Mouse (Mus musculus): ENCODE measurements at regions not wholly inside any gene's neighbourhood (a gene's known extent, or its start where the extent isn't known, plus 50 kb on each side); places are given as distances from the start of the nearest gene placed in this dataset.
"Not testable (repeated sequence)": the region's sequence is repeated elsewhere in the genome, so short reads cannot be mapped to it uniquely, and the experiment has no call there.

- in situ Hi-C loops (cut with MboI, MseI) = not testable (repeated sequence)
These were observed 78.5 kb downstream of the 1700010I14Rik start for GRCm38 (mm10) chr17:9066633-9067032.

- in situ Hi-C loops (cut with MboI, MseI) = no loop called here
These were observed 80.9 kb downstream of the 1700010I14Rik start for GRCm38 (mm10) chr17:9068859-9069602.

DNA sequence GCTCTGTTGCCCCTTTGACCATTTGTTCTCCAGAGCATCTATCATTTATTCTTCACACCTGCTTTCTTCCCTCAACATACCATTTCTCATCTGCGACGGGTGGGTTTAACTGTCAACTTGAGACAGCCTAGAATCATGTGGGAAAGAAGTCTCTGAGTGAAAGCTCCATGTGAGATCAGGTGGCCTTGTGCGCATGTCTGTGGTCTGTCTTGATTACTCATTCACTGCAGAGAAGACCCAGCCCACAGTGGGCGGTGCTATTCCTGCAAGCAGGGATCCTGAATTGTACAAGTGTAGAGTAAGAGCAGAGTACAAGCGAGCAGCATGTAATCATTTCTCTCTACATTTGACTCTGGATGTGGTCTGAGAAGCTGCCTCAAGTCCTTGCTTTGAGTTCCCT, 95.5 kb downstream of the 1700010I14Rik start:
- in situ Hi-C loops (cut with MboI, MseI) = no loop called here

- in situ Hi-C loops (cut with MboI, MseI) = no loop called here
These were observed 139.7 kb downstream of the 1700010I14Rik start for GRCm38 (mm10) chr17:9127866-9128265.

DNA sequence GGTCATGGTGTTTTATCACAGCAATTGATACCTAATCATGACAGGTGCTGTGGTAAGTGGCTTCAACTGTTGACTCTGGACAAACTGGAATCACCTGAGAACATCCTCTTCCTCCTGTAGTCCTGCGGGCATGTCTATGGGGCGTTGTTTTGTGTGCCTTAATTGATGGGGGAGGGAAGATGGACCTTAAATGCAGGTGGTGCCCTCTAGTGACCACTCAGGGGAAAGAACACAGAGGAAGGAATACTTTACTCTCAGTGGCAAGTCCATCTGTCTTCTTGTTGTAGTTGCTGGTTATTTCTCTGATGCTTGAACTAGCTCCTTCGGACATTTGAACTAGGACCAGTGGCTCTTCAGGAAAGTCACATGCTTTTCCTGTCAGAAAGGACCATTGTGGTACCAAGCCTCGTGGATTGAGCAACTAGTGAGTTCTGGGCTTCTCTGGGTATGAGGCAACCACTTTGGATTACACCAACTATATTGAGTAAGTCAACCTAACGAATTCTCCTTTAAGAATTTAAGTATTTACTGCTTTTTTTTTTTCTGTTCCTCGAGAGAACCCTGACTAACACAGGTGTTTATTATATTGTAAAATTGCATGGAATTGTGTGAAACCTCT, 157.6 kb downstream of the 1700010I14Rik start:
- in situ Hi-C loops (cut with MboI, MseI) = no loop called here

GRCm38 (mm10) chr17:9150654-9151053, 162.5 kb downstream of the 1700010I14Rik start:
- in situ Hi-C loops (cut with MboI, MseI) = loop anchor here in 1 of 2 experiments (10.0 kb wide), 1 partner anchor 1386 kb away; no protein-coding TSS in a partner anchor

DNA sequence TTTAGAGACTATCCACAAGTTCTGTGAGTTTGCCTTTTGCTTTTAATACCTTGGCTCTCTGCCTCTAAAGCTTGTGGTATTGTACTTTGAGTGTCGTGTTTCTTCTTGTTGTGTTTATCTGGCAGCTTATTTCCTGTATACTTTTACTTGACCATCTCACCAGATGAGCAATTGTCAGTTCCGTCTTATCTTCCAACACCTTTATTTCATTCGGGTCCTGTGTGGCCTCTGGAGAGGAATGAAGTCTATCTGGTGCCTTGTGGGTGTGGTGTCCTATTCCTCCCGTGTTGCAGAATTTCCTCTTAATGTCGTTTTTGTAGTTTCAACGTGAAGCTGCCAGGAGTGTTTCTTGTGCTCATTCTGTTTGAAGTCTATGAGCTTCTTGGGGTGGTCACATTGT, 174.0 kb downstream of the 1700010I14Rik start:
- in situ Hi-C loops (cut with MboI, MseI) = no loop called here

DNA sequence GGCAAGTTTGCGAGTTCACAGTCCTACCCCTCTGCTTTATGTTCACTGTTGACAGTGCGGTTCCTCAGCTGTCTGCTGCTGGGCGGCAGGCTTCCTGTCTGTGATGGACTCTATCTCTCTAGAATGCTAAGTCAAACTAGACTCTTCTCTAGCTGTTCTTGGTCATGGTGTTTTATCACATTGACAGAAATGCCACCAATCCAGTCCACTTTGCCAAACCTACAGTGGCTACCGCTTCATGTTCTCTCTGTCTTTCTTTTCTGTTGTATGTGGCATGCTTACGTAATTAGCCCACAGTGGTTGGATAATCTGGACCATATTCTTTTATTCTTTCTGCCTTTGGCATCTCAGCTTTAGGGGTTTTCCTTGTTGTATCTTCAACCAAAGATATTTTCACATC, 174.5 kb downstream of the 1700010I14Rik start:
- in situ Hi-C loops (cut with MboI, MseI) = no loop called here

DNA sequence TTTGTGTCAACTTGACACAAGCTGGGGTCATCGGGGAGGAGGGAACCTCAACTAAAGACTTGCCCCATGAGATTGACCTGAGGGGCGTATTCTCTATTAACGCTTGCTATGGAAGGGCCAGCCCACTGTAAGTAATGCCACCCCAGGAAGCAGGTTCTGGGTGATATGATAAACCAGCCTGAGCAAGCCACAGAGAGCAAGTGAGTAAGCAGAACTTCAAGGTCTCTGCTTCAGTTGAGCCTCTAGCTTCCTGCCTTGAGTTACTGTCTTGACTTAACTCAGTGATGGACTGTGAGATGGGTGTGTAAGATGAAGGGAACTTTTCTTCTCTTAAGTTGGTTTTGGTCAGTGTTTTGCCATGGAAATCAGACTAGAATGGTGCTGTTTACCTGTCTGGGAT, 175.2 kb downstream of the 1700010I14Rik start:
- in situ Hi-C loops (cut with MboI, MseI) = no loop called here

- in situ Hi-C loops (cut with MboI, MseI) = no loop called here
These were observed 176.4 kb downstream of the 1700010I14Rik start for GRCm38 (mm10) chr17:9164501-9164900.

DNA sequence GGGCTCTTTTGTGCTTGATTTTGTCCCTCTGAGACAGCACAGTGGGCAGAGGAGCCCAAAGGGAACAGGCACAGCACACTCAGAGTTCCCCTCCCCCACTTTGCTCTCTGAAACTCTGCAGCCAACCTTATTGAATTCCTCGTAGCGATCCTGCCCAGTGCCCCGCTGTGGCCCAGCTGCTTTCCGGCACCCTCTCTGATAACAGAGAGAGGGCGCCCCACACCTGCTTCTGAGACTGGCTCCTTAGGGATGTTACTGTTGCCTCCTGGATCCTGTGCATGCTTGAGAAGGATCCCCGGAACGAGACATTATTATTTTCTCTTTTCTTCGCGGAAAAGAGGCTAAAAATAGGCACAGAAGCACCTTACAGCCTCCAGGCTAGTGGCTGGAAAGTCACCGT, 179.0 kb downstream of the 1700010I14Rik start:
- in situ Hi-C loops (cut with MboI, MseI) = no loop called here

- in situ Hi-C loops (cut with MboI, MseI) = no loop called here
These were observed 179.6 kb downstream of the 1700010I14Rik start for GRCm38 (mm10) chr17:9167571-9168201.

DNA sequence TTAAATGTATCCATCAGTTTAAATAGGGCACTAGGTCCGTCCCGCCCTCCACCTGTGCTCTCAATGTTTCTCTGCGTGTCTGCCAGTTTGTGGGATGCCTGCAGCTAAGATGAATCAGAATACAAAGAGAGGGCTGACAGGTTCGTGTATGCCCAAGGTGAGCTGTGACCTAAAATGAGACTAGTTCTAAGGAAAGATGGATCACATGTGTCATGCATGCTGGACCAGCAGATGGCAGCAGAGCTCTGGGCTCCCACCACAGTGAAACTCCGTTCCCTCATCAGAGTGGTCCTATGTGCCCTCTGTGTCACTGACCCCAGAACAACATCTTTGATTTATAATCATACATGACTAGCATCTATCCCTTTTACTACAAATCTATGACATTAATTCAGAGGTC, 180.3 kb downstream of the 1700010I14Rik start:
- in situ Hi-C loops (cut with MboI, MseI) = no loop called here

DNA sequence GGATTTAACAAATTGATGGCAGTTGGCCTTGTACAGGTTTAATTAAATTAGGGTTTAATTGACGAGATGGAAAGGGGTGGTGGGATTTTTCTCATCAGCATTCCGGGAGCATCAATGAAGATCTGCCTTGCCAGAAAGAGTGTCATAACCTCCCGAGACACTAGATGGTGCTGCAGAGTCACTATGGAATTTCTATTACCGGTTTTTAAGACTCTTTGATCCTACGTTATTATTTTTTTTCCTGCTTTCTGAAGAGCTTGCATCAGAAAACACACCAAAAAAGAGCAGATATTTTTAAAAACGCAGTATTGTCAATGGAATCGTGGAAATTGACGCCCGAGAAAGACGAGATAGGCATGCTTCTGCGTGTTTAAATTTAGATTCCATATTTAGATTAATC, 181.2 kb downstream of the 1700010I14Rik start:
- in situ Hi-C loops (cut with MboI, MseI) = no loop called here

GRCm38 (mm10) chr17:9197160-9197559, 209.0 kb downstream of the 1700010I14Rik start:
- in situ Hi-C loops (cut with MboI, MseI) = no loop called here

DNA sequence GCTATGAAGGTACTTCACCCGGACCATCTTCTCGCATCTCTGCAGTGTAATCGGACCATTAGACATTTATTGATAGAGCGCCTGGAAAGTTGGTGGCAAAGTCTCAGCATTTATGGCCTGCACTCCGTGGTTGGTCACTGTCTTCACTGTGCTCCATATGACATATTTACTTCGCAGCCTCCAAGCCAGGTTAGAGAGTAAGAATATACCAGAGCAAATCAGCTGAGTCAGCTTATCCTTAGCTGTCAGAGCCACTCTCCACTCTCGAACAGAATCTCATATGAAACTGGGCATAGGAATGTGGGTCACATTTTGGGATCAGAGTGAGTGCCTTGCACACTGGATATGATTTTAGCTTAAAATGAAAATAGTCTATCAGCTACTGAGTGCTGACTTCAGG, 212.3 kb downstream of the 1700010I14Rik start:
- in situ Hi-C loops (cut with MboI, MseI) = no loop called here

GRCm38 (mm10) chr17:9202496-9202895, 214.4 kb downstream of the 1700010I14Rik start:
- in situ Hi-C loops (cut with MboI, MseI) = no loop called here

DNA sequence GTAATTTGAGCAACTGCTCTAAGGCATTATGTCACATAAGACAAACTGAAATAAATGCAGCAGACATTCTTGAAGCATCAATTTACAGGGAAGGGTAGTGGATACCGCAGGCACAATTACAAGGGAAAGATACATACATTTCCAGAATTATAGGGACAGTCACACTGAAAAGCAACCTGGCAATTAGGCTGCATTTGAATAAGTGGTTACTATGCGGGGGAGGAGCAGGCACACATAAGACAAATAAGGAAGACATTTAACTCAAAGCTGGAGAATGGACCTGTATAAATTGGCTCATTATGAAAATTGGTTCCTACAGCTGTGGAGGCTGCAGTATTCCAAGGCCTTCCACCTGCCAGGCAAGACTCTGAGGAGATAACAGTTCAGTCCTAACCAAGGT, 211.2 kb upstream of the Gm17728 start:
- in situ Hi-C loops (cut with MboI, MseI) = no loop called here

GRCm38 (mm10) chr17:9223097-9223496, 198.8 kb upstream of the Gm17728 start:
- in situ Hi-C loops (cut with MboI, MseI) = no loop called here

GRCm38 (mm10) chr17:9227872-9228575, 193.8 kb upstream of the Gm17728 start:
- in situ Hi-C loops (cut with MboI, MseI) = no loop called here

DNA sequence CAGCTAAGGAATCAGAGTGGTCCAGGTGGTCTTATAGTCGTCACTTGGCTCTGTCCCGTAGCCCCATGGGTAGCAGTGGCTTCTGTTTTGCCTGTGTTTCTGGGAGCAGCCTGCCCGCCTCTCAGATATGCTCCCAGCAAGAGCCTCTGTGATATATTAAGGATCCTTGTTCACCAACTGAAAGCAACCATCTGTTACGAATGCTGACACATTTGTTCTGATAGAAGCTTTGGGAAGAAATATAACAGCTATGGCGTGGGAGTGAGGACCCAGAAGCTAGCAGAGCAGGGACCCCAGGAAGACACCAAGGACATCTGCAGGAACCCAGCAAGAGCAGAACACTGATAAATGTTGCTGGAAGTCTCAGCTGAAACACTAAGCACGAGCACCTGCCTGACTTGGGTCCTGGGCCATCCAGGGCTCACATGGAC, 186.7 kb upstream of the Gm17728 start:
- in situ Hi-C loops (cut with MboI, MseI) = no loop called here

DNA sequence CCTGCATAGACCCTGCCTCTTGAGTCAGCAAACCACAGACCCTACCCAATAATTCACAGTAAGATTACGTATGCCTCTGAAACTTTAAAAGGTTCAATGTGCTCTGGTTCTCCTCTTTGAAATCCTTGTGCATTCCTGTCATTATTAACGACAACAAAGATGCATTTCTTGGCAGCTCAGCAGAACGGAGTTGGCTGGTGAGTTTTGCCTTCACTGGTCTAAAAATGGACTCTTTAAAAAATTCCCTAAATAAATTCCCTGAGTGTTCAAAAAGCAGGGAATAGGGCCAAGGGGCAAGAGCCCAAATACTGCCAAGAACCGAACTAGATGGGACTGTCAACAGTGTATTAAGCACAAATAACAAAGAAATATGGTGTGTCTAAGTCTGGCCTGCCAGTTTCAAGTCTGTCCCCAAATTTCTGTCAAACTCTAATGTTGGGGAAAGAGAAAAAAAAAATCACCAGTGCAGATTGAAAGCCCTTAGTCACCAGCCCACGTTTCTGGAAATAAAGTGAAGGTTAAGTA, 163.2 kb upstream of the Gm17728 start:
- in situ Hi-C loops (cut with MboI, MseI) = no loop called here
